Mouse (Mus musculus) T-helper 1 cell (primary cell): ENCODE data around the gene Gm49369.
"Not testable (repeated sequence)": the region's sequence is repeated elsewhere in the genome, so short reads cannot be mapped to it uniquely, and the experiment has no call there.

Experiments used
- in situ Hi-C: fragments of 300-600 bp; cut with MboI, MseI; formaldehyde crosslinking; loops from one replicate; pipeline ENCODE4 v1.15.1; 2025; ENCODE audit warnings: high pct_unique_total_duplicates

Gm49369 gene

DNA sequence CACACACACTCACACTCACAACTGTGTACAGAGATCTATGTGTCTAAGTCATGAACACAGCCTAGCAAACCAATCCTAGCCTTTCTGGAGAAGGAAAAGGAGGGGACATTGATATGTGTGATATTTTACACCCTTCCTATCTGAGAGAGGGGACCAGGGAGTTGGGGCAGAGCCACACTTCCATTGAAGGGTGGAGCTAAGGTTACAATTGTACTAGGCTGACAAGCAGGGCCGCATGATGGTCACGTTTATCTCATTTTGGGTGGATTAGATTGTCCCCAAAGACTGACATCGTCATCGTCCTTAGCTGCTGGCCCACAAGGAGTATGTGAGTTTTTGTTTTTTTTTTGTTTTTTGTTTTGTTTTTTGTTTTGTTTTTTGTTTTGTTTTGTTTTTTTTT, 51.2 kb downstream of the Gm49369 start:
- in situ Hi-C loops: loop anchor here (10.0 kb wide), 1 partner anchor 344 kb away; no protein-coding TSS in a partner anchor

GRCm38 (mm10) chr7:142330271-142330724, 52.2 kb downstream of the Gm49369 start:
- in situ Hi-C loops: loop anchor here (10.0 kb wide), 1 partner anchor 345 kb away; no protein-coding TSS in a partner anchor

DNA sequence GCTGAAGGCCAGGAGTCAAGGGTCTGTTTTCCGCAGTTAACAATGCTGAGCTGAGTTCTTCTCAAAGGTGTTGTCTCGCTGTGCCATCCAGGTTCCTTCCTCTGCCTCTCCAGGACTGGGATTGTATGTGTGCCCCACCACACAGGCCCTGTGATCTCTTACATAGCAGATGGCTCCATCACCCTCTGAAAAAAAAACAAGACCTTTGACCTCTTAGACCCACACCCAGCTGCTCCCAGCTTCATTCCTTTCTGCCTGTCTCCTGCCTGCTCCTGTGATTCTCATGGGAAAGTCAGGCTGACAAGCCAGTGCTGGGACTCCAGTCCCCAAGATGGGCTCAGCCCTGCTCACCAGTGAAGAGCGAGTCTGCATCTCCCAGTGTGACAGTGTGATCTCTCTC, 54.0 kb downstream of the Gm49369 start:
- in situ Hi-C loops: no loop called here

DNA sequence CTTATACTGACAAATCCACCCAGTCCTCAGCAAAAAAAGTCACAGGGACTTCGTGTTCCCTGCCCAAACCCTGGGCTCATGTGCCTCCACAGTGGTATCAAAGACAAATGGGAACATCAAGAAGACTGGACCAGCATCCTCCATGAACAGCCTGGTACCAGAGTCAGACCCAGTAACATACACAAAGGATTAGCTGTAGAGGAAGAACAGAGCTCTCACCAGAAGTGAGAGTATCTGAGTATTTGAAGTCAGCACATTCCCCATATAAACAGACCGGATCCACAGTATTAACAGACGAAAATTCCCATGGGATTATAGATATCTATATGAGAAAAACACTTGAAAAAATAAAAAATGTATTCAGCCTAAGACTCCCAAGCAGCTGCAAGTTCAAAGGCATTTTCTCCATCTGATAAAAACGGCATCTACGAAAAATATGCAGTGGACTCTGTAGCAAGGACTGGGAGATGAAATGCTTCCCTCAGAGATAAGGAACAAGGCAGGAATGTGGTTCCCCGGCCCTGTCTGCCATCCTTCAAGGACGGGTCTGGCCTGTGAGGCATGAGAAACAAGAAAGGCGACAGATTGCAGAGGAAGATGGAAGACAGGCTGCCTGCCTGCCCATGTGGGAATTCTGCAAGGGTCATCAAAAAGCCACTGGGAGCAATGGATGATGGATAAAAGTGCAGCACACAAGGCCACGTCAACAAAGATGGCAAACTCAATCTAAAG, 55.6 kb downstream of the Gm49369 start:
- in situ Hi-C loops: no loop called here

DNA sequence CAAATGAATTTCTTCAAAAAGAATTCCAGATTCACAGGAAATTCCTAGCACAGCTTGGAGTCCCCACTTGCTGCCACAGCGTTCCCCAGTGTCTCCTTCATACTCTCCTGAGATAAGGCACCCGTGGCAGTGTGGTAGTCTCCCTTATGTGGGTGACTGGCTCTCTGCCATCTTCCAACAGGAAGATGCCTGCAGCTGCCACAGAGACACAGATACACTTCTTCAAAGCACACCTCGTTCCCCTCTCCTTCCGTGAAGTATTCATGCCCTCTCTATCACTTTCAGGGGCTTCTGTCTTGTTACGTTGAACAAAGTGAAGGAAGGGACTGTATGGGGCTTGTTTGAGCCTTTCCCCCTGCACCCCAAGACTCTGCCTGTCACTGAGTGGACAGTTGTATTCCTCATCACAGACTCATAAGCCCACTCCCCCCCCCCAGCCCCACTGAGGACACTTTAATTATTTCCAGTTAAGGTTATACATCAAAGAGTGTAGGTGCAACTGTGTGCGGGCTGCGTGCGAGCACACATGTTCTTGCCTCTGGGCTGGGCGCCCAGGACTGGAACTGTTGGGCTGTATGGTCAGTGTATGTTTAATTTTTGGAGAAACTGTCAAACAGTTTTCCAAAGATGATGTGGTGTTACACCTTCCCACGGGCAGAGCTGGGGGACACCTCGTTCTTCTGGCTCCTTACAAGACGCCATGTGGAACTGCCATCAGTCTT, 58.9 kb downstream of the Gm49369 start:
- in situ Hi-C loops: no loop called here

DNA sequence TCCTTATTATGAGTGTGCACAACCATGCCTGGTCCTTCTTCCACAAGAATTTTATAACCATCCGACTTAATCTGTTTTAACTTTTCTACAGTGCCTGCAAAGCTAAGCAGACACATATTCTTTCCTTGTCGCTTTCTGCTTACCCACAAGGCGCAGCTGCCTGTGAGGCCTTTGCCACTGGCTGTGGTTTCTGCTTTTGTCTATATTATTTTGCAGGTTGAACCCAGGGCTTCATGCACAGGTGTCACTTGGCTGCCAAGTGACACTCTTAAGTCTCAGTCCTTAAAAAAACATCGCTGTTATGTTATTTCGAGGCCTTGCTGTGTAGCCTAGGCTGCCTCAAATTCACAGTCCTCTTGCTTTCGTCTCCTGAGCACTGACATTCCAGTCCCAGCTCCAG, 59.8 kb downstream of the Gm49369 start:
- in situ Hi-C loops: no loop called here

- in situ Hi-C loops: not testable (repeated sequence)
These were observed 60.7 kb downstream of the Gm49369 start for GRCm38 (mm10) chr7:142321637-142322306.
